Mouse (Mus musculus) ES-E14 (cell line): ENCODE results near the gene Vars. TPM values are rescaled to one million over a fixed set of nuclear protein-coding genes. Genes with fewer than 3 reads are reported as not detected.

Source experiments
- DNase-seq: peaks from one replicate; pipeline ENCODE4 v3.0.0-alpha.2; 2013; ENCODE audit warnings: low read depth, low spot score
- H3K27ac ChIP-seq: 2 replicates; pipeline ENCODE4 v1.5.1; 2012; ENCODE audit warnings: low read depth, mild to moderate bottlenecking, low read length, moderate library complexity, mixed read lengths; ENCODE audit not compliant: poor library complexity, insufficient read depth, severe bottlenecking
- H3K36me3 ChIP-seq: 2 replicates; pipeline ENCODE4 v1.6.1; 2012; ENCODE audit warnings: mild to moderate bottlenecking, low read length, moderate library complexity, mixed read lengths; ENCODE audit not compliant: control insufficient read depth, poor library complexity, insufficient read depth, severe bottlenecking
- H3K4me1 ChIP-seq, 2 experiments: fragments of 150-350 bp in 1 of 2; sonication (generic) in 1 of 2; 2 replicates each; pipeline ENCODE4 v1.6.1; 2012; ENCODE audit warnings: low read length in 2 of 2, mild to moderate bottlenecking in 1 of 2, mixed read lengths in 1 of 2; ENCODE audit not compliant: control insufficient read depth in 2 of 2, insufficient read depth in 2 of 2, poor library complexity in 1 of 2
- H3K4me3 ChIP-seq, 2 experiments: fragments of 150-350 bp in 1 of 2; sonication (generic) in 1 of 2; 2 replicates each; pipeline ENCODE4 v1.5.1; 2012; ENCODE audit warnings: low read length in 2 of 2, low read depth in 1 of 2, mild to moderate bottlenecking in 1 of 2, mixed read lengths in 1 of 2; ENCODE audit not compliant: insufficient read depth in 1 of 2, poor library complexity in 1 of 2, severe bottlenecking in 1 of 2
- H3K9ac ChIP-seq: 2 replicates; pipeline ENCODE4 v1.6.1; 2012; ENCODE audit warnings: low read depth, mild to moderate bottlenecking, low read length, mixed read lengths; ENCODE audit not compliant: poor library complexity, insufficient read depth, severe bottlenecking
- H3K9me3 ChIP-seq: fragments of 150-350 bp; sonication (generic); 2 replicates; pipeline ENCODE4 v1.6.1; 2012; ENCODE audit warnings: low read depth, mild to moderate bottlenecking, low read length; ENCODE audit not compliant: control insufficient read depth, insufficient read depth
- CHD2 ChIP-seq: IDR thresholded peaks from 2 replicates; pipeline ENCODE4 v1.6.1; 2014; ENCODE audit warnings: mild to moderate bottlenecking, low read depth, low read length, inconsistent platforms
- HCFC1 ChIP-seq: IDR thresholded peaks from 2 replicates; pipeline ENCODE4 v1.6.1; 2012; ENCODE audit warnings: low read length, inconsistent platforms, borderline replicate concordance; ENCODE audit not compliant: insufficient read depth
- MAFK ChIP-seq: IDR thresholded peaks from 2 replicates; pipeline ENCODE4 v1.6.1; 2014; ENCODE audit warnings: mild to moderate bottlenecking, low read depth, low read length, inconsistent platforms; ENCODE audit not compliant: insufficient read depth
- ZC3H11A ChIP-seq: IDR thresholded peaks from 2 replicates; pipeline ENCODE4 v1.6.1; 2012; ENCODE audit warnings: low read depth, mild to moderate bottlenecking, inconsistent platforms, low read length, borderline replicate concordance
- ZNF384 ChIP-seq: IDR thresholded peaks from 2 replicates; pipeline ENCODE4 v1.6.1; 2012; ENCODE audit warnings: low read depth, low read length, inconsistent platforms
- in situ Hi-C, 2 experiments: fragments of 600-800 bp; cut with MboI; formaldehyde crosslinking; loops; one replicate each; pipeline ENCODE4 v1.15.1; 2025; ENCODE audit warnings: low sequenced_read_pairs in 2 of 2, inconsistent platforms in 1 of 2; ENCODE audit not compliant: unreplicated experiment in 2 of 2
- total RNA-seq: library from RNA; depleted of rRNA; stranded (reverse); fragments of 300-350 nt; gene quantifications from 2 replicates; pipeline ENCODE4 v1.2.3, GENCODE M21; 2012

Vars gene
- total RNA-seq, 1 experiment: 303 TPM

GRCm38 (mm10) chr17:35011440-35011839, 10.7 kb downstream of the Vars start:
- no peak for DNase-seq
- TF ChIP-seq ZC3H11A (no peak), ZNF384 (no peak), HCFC1 (no peak), MAFK (no peak)
- in situ Hi-C loops: loop anchor here in 1 of 2 experiments (25.0 kb wide), 1 partner anchor 101 kb away; the partner anchor contains the start of genes Csnk2b, Gpank1, Ly6g5b and Ly6g5c
- H3K9ac ChIP-seq: no peak overlapping the region
- H3K27ac ChIP-seq: no peak overlapping the region
- peaks cover 83% of the 10 kb centered on the region for H3K36me3 ChIP-seq
- H3K9me3 ChIP-seq: no peaks in the 10 kb centered on the region
- peaks cover 0 to 4% of the 10 kb centered on the region in 2 experiments; a peak in 1 of 4 replicates for H3K4me1 ChIP-seq
- no peak overlapping the region for H3K4me3 ChIP-seq

GRCm38 (mm10) chr17:35012430-35012829, 11.6 kb downstream of the Vars start:
- no peak overlapping the region for H3K9ac ChIP-seq
- no peak for DNase-seq
- no peak overlapping the region for H3K4me3 ChIP-seq
- no peak overlapping the region for H3K27ac ChIP-seq
- H3K9me3 ChIP-seq: no peaks in the 10 kb centered on the region
- peaks cover 0 to 8% of the 10 kb centered on the region in 2 experiments; a peak in 1 of 4 replicates for H3K4me1 ChIP-seq
- in situ Hi-C loops: loop anchor here in 1 of 2 experiments (25.0 kb wide), 1 partner anchor 100 kb away; the partner anchor contains the start of genes Csnk2b, Gpank1, Ly6g5b and Ly6g5c
- peaks cover 84% of the 10 kb centered on the region for H3K36me3 ChIP-seq
- TF ChIP-seq MAFK: no peak
- TF ChIP-seq HCFC1: no peak
- no peak for TF ChIP-seq ZNF384
- no peak for TF ChIP-seq ZC3H11A
- no peak for TF ChIP-seq CHD2

DNA sequence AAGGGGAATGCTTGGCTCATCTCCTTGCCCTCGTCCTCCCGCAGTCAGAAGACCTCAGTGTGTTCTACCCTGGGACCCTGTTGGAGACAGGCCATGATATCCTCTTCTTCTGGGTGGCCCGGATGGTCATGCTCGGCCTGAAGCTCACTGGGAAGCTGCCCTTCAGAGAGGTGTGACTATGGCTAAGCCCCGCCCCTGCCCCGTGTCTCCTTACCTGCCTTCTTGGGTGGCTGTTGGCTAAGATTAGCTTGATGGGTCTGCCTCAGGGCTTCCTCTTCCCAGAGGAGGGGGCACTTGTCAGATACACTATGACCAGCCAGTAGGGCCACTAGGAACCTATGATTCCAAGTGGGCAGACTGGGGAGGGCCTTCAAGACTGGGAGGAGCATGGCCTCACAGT, 12.4 kb downstream of the Vars start:
- Histone ChIP-seq H3K4me1 (peaks cover 0 to 8% of the 10 kb centered on the region in 2 experiments; a peak in 1 of 4 replicates), H3K27ac (no peak overlapping the region), H3K4me3 (no peak overlapping the region), H3K9me3 (no peaks in the 10 kb centered on the region), H3K36me3 (peaks cover 79% of the 10 kb centered on the region), H3K9ac (no peak overlapping the region)
- TF ChIP-seq ZNF384: no peak
- no peak for TF ChIP-seq MAFK
- no peak for TF ChIP-seq HCFC1
- no peak for TF ChIP-seq ZC3H11A
- no peak for TF ChIP-seq CHD2
- no peak for DNase-seq
- in situ Hi-C loops: loop anchor here in 1 of 2 experiments (25.0 kb wide), 1 partner anchor 99 kb away; the partner anchor contains the start of genes Csnk2b, Gpank1, Ly6g5b and Ly6g5c

GRCm38 (mm10) chr17:35015296-35015695, 14.5 kb downstream of the Vars start:
- no peak for DNase-seq
- H3K36me3 ChIP-seq: peaks cover 64% of the 10 kb centered on the region
- H3K27ac ChIP-seq: no peak overlapping the region
- no peaks in the 10 kb centered on the region for H3K9me3 ChIP-seq
- no peak overlapping the region; a peak in 1 of 4 replicates for H3K4me3 ChIP-seq
- TF ChIP-seq ZNF384 (no peak), ZC3H11A (no peak), MAFK (no peak), HCFC1 (no peak), CHD2 (no peak)
- in situ Hi-C loops: loop anchor here in 1 of 2 experiments (25.0 kb wide), 1 partner anchor 97 kb away; the partner anchor contains the start of genes Csnk2b, Gpank1, Ly6g5b and Ly6g5c
- peaks cover 0 to 8% of the 10 kb centered on the region in 2 experiments; a peak in 1 of 4 replicates for H3K4me1 ChIP-seq
- H3K9ac ChIP-seq: no peak overlapping the region

GRCm38 (mm10) chr17:35016376-35016775, 15.6 kb downstream of the Vars start, which contains the start of gene Vwa7:
TSS of gene Vwa7 (plus strand) at chr17:35016579.
- Histone ChIP-seq H3K27ac (no peak within 1 kb of the TSS), H3K36me3 (peaks cover 53% of the 10 kb centered on the region), H3K4me3 (no peak within 1 kb of the TSS; a peak in 1 of 4 replicates), H3K9ac (no peak within 1 kb of the TSS), H3K4me1 (peaks cover 0 to 10% of the 10 kb centered on the region in 2 experiments; a peak in 1 of 4 replicates), H3K9me3 (no peaks in the 10 kb centered on the region)
- DNase-seq: no peak
- TF ChIP-seq HCFC1 (no peak), ZC3H11A (no peak), CHD2 (no peak), ZNF384 (no peak), MAFK (no peak)
- in situ Hi-C loops: loop anchor here in 1 of 2 experiments (25.0 kb wide), 1 partner anchor 96 kb away; the partner anchor contains the start of genes Csnk2b, Gpank1, Ly6g5b and Ly6g5c
